Mouse (Mus musculus) lung, adult 18-20 months (tissue): ENCODE data around the gene Synj2.
"Not testable (repeated sequence)": the region's sequence is repeated elsewhere in the genome, so short reads cannot be mapped to it uniquely, and the experiment has no call there.

ENCODE experiments used
- DNase-seq, 2 experiments: peaks; one replicate each; pipeline ENCODE4 v3.0.0; 2022; ENCODE audit warnings: mixed read lengths in 2 of 2

Synj2 gene

DNA sequence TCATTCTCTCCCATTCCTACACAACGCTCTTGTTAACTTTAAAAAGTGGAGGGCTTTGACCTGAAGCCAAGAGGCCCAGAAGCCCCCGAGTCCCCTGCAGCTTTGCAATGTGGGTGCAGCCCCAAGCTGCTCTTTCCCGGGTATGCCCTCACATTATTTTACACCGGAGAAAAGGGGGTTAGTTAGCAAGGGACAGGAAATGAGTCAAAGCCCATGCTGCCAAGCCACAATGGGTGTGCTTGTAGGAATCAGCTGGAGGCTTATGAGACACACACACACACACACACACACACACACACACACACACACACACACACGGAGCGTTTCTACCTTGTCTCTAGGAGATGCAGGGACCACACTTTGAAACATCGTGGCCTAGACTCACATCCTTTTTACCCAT is 60.8 kb downstream of the Synj2 start:
- no peak for DNase-seq

DNA sequence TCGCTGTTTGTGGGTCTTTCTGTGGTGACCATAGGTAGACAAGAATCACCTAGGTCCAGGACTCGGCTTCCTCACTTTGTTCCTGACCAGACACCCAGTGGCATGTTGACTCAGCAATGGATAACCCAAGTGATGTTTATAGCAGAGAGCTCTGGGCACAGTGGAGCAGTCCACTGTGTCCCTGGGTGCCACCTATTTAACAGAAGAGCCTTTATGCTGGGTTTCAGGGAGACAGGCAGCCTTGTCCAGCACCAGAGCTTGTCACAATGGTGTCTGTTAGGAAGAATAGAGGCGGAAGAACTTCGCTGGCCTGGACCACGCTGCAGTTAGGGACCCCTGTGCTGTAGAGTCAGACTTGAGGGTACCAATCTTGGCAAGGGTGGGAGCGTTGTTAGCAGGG is 61.5 kb downstream of the Synj2 start:
- no peak for DNase-seq

DNA sequence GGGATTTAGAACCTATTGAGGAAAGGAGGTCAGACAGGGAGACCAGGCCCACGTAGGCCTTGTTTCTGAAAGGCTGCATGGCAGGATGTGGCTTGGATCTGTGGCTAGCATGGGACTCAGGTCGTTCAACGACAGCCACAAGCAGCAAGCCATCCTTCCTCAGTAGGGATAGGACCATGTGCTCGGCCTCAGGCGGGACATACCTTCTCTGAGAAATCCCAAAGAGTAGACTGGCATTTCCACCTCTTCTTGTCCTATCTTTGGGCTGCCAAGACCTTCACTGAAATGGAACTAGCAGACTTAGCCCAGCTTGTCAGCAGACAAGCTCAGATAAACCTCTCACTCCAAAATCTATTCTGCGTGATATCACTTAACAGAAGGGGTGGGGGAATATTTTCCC is 62.6 kb downstream of the Synj2 start:
- no peak for DNase-seq

DNA sequence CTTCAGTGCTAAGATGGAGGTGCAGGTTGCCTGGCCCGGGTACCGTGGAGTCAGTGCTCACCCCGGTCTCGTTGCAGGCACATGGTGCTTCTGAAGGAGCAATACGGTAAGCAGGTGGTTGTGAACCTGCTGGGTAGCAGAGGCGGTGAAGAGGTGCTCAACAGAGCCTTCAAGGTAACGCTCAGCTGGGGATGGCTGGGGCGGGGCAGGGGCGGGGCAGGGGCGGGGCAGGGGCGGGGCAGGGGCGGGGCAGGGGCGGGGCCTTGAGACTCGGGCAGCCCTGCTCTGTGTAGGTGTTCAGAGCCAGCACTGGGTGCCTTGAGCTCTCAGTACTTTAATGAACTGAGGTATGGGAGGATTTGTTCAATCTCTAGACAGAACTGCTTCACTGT is 64.2 kb downstream of the Synj2 start:
- DNase-seq, result peak; percentile 44 to 60

DNA sequence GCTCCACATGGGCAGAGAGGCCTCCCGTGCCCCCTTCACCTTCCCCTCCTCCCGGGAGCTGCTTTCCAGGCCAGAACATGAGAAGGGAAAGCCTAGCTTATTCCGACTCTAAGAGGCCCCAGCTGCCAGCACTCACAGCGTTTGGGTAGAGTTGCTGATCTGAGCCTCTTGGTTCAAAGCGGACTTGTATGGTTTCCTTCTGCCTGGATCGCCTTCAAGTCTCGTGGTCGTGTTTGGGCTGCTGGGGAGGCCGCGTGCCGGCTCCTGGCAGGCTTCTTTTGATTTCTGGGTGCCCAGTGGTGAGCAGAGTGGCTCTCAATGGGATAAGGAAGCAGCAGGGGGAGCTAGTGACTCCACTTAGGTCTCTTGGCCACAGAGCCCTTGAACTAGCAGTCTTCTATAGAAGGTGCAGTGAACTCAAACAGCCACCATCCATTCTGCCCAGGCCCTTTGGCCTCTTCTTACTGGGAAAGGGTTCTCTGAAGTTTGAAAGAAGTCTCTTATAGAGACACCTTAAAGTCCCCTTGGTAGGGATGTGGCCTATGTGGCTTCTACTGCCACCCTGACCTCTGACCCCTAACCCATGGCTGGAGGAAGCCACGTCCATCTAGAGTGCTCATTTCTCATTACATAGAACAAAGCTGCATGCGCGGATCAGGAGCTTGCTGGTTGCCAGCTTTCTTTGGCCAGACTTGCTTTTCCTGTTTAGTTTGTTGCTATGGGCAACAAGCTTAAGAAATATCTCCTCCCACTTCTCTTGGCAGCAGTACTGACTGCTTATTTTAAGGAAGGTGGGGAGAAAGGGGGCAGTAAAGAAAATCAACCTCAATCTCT is 64.8 kb downstream of the Synj2 start:
- peak; percentile 86 to 91 for DNase-seq

DNA sequence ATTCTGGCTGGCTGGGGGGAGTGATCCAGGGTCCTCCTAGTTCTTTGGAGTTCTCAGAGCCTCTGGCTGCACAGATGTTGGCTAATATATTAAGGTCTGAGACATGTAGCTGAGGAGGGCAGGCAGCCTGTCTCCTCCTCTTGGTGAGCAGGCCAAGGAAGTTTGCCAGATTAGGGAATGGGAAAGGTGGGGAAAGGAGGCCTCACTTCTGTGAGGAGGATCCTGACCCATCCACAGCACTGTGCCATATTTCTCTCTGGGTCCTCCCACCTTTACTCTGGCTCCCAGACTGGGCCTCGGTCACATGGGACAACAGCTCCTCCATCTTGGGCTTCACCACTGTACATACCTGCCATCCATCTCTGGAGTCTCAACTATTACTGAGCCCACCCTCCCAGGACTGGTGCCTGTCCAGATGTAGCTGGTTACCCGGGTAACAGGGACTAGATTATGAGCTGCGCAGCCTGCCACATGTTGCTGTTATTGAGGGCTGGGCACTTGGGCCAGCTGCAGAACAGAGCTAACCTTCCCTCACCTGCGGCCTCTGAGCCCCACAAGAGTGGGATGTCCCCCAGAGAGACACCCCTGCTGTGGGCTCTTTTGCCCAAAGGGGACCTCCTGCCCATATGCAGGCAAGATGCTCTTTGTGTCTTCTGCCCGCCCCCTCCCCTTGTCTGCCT is 66.2 kb downstream of the Synj2 start:
- DNase-seq, result no peak

DNA sequence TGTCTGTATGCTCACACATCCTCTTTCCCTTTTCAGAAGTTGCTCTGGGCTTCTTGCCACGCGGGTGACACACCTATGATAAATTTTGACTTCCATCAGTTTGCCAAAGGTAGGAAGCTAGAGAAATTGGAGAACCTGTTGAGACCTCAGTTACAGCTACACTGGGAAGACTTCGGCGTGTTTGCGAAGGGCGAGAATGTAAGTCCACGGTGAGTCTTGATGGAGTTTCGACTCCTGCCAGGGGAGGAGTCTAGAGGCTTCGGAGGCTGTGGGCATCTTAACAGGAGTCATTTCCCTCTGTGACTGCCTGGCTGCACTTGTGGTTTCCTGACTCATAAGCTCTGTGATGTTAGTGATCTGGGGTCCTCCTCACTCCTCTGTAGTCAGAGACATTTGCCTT is 66.8 kb downstream of the Synj2 start:
- peak in 1 of 2 experiments; percentile 41 for DNase-seq

DNA sequence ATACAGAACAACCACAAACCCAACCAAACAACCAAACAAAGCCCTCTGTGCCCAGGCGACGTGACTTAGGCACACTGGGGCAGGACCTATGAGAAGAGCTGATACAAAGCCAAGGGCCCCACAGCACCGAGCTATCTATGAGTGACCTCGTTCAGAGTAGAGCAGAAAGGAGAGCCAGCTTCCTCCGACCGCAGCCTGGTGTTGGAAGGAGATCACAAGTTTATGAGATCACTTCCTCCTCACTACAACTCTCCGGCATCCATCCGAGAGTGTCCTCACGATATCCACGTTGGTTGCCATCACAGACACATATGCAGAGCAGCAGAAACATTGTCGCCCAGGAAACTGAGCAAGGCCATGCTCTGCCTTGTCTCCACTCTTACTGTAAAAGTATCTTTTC is 67.5 kb downstream of the Synj2 start:
- peak in 1 of 2 experiments; percentile 20 for DNase-seq

DNA sequence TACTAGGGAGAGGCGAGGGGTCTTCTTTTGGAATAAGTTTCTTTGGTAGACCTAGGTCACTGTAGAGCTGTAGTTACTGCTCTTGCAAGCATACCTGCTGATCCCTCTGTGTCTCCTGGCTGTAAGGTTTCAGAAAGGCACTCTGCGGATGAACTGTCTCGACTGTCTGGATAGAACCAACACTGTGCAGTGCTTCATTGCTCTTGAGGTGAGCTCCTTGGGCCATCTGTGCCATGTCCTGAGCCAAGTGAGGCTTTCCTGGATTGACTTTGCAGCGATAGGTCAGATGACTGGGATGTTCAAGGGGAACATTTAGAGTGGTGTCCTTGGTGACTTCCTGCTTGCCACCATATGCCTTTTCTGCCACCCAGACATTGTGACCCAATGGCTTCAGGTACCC is 68.5 kb downstream of the Synj2 start:
- no peak for DNase-seq

DNA sequence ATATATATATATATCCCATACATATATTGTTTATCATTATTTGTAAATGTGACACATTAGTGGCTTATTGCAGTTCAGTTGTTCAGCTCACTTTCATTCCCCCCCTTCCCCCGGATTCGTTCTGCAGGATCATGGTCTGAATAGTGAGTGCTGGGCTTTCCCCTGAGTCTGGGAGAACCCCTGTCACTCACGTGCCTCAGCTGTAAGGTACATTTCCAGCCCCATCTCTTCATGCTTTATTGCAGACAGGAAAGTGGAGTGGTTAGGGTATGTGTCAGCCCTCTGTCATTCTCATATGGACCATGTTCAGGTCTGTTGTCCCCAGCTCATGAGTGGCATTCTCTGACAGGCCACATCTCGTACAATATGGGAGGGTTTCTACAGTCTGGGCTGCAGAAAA is 72.0 kb downstream of the Synj2 start:
- DNase-seq, result no peak

DNA sequence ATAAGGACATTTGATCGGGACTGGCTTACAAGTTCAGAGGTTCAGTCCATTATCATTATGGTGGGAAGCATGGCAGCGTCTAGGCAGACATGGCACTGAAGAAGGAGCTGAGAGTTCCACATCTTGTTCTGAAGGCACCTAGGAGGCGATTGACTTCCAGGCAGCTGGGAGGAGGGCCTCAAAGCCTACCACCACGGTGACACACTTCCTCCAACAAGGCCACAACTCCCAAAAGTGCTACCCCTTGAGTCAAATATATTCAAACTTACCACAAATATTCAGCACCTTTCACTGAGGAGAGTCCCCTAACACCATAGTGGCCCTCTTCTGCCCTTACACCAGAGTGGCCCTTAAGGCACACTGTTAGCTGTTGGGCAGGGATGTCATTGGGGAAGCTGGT is 73.9 kb downstream of the Synj2 start:
- no peak for DNase-seq

DNA sequence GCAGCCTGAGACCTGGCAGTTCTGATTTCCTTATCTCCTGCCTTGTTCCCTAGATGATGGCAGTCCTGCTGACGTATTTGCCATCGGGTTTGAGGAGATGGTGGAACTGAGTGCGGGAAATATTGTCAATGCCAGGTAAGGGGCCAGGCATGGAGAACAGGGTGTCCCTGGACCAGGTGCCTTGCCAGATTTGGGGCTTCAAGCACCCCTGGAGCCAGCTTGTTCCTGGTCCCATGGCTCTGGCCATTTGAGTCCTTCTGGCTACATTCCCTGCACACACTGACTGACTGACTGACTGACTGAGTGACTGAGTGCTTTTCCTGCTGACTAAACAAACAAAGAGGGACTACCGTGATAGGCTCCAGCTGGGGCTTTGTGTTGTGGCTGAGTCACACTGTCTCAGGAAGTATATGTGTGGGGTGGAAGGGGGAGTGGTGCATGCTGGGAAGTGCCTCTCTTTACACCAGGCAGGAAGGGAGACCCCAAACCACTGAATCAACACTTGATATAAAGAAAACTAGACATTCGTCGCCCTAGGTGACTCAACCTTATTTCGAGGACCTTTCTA is 75.2 kb downstream of the Synj2 start:
- peak; percentile 51 to 71 for DNase-seq

DNA sequence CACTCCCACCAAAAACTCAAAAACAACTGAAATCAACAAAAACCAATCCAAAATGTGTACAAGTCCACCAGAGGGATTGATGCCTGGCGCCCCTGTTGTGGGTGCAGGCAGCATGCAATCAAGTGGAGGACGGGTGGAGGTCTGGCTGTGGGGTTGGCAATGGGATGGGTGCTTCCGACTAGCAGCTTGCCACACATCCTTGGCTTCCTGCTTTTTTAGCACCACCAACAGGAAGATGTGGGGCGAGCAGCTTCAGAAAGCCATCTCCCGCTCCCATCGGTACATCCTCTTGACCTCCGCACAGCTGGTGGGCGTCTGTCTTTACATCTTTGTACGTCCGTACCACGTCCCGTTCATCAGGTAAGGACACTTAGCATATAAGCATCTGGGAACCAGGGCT is 76.2 kb downstream of the Synj2 start:
- DNase-seq, result no peak

DNA sequence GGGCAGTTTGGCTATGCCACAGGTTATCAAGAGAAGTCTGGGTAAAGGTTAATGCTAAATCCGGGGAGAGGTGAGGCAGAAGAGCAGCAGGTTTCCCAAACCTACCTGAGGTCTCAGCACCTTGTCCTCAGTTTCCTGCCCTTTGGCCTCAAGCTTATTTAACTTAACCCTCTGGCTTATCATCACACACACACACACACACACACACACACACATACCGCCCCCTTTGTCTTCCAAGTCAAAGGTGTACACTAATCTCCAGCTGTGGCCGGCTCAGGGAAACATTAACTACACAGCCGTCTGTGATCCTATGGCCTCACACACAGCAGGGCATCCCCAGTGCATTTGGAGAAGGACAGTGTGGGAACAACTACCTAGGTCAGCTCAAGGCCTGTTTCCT is 77.3 kb downstream of the Synj2 start:
- DNase-seq, result no peak

DNA sequence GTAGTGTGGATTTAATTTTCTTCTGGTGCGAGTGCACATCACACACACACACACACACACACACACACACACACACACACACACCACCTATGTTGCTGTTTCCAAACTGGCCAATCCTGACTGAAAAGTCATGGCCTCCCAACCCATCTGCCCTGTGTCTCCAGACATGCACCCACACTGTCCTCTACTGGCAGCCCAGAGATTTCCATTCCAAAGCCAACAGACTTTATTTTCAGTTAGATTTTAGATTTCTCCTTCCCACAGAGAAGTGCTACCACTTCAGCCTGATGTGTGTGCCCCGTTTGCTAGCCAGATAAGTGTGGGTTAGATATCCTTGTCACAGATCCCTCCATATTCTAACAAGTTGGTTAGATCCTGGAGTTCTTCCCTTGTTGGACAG is 78.7 kb downstream of the Synj2 start:
- DNase-seq, result peak; percentile 37 to 41

DNA sequence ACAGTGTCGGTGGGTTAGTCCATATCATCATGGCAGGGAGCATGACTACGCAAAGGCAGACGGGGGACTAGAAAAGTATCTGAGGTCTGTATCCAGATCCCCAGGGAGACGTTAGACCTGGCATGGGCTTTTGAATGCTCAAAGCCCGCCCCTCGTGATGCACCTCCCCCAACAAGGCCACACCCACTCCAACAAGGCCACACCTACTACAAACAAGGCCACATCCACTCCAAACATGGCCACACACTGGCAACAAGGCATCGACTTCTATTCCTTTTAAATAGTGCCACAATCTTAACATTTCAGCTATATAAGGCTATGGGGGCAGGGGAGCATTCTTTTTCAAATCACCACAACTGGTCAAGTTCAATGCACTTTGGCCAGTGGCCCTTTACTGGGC is 79.6 kb downstream of the Synj2 start:
- DNase-seq, result no peak

DNA sequence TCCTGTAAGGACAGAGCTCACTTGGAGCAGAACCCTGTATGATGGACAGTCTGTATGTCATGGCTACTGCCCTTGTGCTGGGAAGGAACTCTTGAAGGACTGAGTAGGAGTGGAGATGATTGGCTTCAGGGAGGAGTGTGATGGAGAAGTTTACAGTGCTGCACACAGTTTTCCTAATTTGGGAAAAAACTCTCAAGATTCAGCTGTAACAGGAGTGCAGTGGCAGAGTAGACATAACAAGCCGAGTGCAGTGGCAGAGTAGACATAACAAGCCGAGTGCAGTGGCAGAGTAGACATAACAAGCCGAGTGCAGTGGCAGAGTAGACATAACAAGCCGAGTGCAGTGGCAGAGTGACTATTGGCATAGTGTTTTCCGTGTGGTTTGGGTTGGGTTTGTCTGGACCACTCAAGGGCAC is 80.3 kb downstream of the Synj2 start:
- not testable (repeated sequence) for DNase-seq

DNA sequence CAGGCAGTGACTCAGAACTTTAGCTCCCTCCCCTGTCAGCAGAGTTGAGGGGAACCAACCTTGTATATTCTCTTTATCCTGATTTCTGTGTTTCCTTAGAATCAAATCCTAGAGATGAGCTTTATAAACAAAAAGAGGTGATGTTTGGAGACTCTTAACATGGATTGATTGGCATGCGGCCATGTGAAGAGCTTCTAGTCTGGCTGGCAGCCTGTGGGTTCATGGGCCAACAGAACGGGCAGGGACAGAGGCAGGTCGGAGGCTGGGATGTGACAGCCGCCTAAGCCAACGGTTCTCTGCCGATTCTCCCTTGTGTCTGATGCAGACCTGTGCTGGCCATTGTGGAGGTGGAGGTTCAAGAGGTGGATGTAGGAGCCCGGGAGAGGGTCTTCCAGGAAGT is 84.8 kb downstream of the Synj2 start:
- no peak for DNase-seq

DNA sequence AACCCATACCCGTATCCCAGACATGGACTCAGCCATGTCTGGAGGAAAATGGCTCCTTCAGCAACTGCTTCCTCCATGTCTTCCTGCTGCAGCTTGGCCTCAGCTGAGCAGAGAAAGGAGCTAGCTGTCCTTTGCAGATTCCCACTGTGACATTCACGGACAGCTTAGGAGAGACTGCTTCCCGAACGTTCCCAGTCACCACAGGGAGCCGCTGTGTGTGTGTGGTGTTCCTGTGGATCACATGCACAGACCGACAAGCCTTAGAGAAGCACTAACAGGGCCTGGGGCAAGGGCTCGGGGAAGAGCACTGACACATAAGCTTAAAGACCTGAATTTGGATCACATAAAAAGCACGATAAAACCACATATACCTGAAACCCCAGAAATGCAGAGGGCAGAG is 94.6 kb downstream of the Synj2 start:
- DNase-seq, result no peak

DNA sequence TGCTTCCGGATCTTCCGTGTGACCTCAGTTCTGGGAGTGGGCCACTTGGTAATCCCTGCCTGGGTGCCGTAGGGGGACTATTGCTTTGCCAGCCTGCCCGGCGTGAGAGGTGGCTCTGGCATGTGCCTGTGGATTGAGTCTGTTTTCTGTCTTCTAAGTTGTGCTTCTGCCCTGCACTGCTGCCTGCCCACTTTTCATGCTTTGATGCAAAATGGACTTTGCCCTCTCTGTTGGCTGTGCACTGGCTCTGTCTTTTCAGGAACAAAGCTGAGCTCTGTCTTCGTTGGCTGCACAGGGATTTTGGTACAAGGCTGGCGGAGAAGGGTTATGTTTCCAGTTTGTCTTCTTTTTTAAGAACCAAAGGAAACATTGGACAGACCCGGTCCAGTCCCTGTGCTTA is 95.4 kb downstream of the Synj2 start:
- no peak for DNase-seq

DNA sequence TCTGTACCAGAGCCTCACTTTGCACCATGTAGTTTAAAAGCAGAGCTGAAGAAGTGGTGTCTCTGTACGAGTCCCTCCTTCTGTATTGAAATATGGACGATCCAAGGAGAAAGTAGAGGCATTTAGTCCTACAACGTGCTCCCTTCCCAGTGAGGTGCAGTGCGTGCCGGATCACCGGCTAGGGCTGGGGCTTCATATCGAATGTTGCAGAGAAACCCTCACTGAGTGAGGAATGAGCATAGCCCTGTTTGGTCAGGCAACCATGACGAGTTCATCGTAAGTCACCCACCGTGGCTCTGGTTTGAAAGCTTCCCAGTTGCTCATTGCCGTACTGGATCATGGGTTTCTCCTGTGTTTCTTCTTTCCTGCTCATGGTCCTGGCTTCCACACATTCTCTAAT is 95.8 kb downstream of the Synj2 start:
- no peak for DNase-seq

DNA sequence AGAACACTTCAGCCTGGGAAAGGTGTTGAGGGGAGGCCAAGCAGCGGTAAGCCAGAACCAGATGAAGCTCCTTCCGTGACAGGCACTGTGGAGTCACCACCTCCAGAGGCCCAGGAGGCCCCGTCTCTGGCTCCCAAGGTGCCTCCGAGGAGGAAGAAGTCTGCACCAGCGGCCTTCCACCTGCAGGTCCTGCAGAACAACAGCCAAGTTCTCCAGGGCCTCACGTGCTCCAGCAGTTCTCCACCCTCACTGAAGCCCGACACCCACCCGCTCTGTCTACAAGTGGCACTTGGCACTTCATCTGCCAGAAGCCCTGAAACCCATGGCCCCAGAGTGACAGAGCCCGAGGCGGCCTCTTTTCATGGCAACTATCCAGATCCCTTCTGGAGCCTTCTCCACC is 96.4 kb downstream of the Synj2 start:
- no peak for DNase-seq

DNA sequence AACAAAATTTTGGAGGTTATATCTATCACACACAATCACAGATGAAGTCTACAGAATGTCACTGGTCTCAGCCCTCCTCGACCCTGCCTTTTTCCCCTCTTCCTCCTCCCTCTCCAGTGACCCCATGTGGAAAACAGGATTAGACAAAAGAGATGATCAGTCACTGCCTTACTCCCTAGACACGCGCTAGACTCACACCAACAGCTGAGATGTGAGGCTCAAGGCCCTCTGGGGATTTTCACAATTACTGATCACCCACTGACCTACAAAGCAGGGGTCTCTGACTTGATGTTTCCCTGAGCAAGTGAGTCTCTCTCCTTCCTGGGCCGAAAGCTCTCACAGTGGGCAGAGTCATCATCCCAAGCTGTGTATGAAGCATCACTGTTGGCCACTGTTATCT is 111.7 kb downstream of the Synj2 start:
- DNase-seq, result no peak

DNA sequence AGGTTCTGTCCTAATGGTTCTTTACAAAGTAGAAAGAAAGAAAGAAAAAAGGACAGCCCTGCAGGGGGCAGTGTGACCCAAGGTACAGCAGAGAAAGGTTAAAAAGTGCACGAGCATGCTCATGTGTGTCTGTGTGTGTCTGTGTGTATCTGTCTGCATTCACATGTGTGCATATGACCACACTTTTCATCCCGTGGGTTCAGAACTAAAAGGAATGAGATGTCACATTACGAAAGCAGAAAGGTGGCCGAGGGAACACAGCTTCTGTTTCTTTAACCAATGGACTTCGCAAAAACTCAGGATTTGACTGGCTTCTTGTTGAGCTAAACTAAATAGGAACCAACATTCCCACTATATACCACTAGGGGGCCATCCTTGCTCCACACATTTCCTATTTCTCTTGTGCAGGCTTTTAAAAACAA is 113.9 kb downstream of the Synj2 start:
- peak; percentile 34 to 46 for DNase-seq
